Mouse (Mus musculus): ENCODE results near the gene Dhx40. TPM values are rescaled to one million over a fixed set of nuclear protein-coding genes. Genes with fewer than 3 reads are reported as not detected.

Gene Dhx40
- total and polyA plus RNA-seq, 2 experiments from 2014 or later = 18.3 to 28.0 TPM

DNA sequence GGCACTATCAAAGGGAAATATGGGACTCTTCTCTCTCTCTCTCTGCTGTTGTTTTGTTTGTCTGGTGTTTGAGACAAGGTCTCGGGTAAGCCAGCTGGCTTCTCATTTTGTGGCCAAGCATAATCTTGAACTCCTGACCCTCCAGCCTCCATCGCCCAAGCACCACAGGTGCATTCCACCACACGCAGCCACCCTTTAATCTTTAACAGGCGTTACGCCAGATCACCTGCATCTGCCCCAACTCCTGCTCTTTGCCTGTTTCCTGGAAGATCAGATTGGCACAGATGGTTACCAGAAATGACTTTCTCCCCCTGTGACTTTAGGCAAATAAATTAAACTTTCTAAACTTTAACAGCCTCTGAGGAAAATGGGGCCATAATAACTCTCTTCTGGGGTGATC, 36.3 kb upstream of the Dhx40 start:
- WGBS = 84% methylated on average over 5 of the region's 5 CpGs
- Histone ChIP-seq H3K9ac (no peak overlapping the region), H3K36me3 (ENCODE audit: insufficient read depth) (no peaks in the 10 kb centered on the region), H3K27me3 (ENCODE audit: insufficient read depth, low read length) (no peaks in the 10 kb centered on the region), H3K4me3 (ENCODE audit: low read depth, low read length) (no peak overlapping the region), H3K9me3 (ENCODE audit: low read length) (no peaks in the 10 kb centered on the region), H3K4me1 (ENCODE audit: insufficient read depth) (0 out of 2 replicates have a peak, but pooled peaks cover 3% of the 10 kb centered on the region), H3K27ac (ENCODE audit: low read depth, low read length) (no peak overlapping the region), H3K4me2 (ENCODE audit: low read depth) (no peak overlapping the region)
- no peak for DNase-seq
- ATAC-seq = no peak
- no peak for TF ChIP-seq CTCF (IDR thresholded peaks at IDR 0.05; ENCODE audit: low read depth)

DNA sequence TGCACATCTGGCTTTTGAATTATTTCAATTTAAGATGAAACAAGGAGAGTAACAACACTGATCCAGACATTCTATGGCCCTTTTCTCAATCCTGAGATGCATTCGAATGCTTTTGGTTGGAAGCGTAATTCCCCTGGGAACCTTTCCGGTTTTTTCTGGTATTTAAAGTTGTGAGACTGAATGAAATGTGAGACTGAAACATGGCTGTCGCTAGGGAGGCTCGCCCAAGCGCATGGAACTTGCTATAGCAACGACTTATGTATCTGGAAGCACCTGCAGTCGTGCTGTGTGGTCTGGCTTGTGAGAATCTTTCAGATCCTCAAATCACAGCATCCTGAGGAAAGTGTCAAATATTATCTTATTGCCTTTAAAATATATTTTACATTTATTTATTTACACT, 33.7 kb upstream of the Dhx40 start:
- Histone ChIP-seq H3K9me3 (ENCODE audit: low read length) (no peaks in the 10 kb centered on the region), H3K4me3 (ENCODE audit: low read depth, low read length) (no peak overlapping the region), H3K4me2 (ENCODE audit: low read depth) (no peak overlapping the region), H3K36me3 (ENCODE audit: insufficient read depth) (no peaks in the 10 kb centered on the region), H3K4me1 (ENCODE audit: insufficient read depth) (0 out of 2 replicates have a peak, but pooled peaks cover 3% of the 10 kb centered on the region), H3K9ac (no peak overlapping the region), H3K27ac (ENCODE audit: low read depth, low read length) (peak overlapping the region; percentile 17; the same call in 1 of the 2 replicates), H3K27me3 (ENCODE audit: insufficient read depth, low read length) (no peaks in the 10 kb centered on the region)
- DNase-seq (peak; percentile 44), ATAC-seq (no peak)
- 73% methylated on average over 8 of the region's 8 CpGs for WGBS
- TF ChIP-seq CTCF (IDR thresholded peaks at IDR 0.05; ENCODE audit: low read depth) = no peak

DNA sequence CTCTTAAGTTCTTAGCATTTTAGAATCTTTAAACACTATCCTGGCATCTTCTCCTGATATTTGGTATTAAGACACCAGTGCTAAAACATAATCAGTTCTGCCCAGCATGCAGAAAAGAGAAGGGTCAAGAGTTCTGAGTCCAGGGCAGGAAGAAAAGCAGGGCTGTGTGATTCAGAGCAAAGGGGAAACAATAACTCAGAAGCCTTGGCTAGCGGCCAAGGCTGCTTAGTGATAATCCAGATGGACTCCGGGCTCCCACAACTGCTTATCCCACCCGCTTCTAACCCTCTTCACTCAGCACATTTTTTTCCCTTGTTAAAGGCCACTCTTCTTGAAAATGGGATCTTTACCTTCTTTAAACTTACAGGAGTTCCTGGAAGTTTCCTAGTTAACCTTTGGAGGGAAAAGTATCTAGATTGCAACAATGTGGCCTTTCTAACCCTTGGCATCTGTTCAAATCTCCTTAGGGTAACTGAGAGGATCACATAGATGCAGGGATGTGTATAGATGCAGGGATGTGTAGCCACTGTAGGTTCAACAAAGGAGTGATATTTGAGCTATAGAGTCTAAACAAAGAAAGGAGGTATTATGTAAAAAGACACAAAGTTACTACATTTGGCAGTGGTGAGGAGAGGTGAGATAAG, 33.1 kb upstream of the Dhx40 start:
- no peak overlapping the region for H3K9ac ChIP-seq
- H3K9me3 ChIP-seq (ENCODE audit: low read length) = no peaks in the 10 kb centered on the region
- H3K4me3 ChIP-seq (ENCODE audit: low read depth, low read length) = no peak overlapping the region
- H3K4me2 ChIP-seq (ENCODE audit: low read depth) = no peak overlapping the region
- ATAC-seq = no peak
- peak overlapping the region; percentile 54 for H3K27ac ChIP-seq (ENCODE audit: low read depth, low read length)
- 0 out of 2 replicates have a peak, but pooled peaks cover 3% of the 10 kb centered on the region for H3K4me1 ChIP-seq (ENCODE audit: insufficient read depth)
- no peaks in the 10 kb centered on the region for H3K36me3 ChIP-seq (ENCODE audit: insufficient read depth)
- H3K27me3 ChIP-seq (ENCODE audit: insufficient read depth, low read length) = no peaks in the 10 kb centered on the region
- TF ChIP-seq CTCF (IDR thresholded peaks at IDR 0.05; ENCODE audit: low read depth) = no peak
- peak; percentile 35 for DNase-seq
- 2% methylated on average over 3 of the region's 3 CpGs for WGBS

DNA sequence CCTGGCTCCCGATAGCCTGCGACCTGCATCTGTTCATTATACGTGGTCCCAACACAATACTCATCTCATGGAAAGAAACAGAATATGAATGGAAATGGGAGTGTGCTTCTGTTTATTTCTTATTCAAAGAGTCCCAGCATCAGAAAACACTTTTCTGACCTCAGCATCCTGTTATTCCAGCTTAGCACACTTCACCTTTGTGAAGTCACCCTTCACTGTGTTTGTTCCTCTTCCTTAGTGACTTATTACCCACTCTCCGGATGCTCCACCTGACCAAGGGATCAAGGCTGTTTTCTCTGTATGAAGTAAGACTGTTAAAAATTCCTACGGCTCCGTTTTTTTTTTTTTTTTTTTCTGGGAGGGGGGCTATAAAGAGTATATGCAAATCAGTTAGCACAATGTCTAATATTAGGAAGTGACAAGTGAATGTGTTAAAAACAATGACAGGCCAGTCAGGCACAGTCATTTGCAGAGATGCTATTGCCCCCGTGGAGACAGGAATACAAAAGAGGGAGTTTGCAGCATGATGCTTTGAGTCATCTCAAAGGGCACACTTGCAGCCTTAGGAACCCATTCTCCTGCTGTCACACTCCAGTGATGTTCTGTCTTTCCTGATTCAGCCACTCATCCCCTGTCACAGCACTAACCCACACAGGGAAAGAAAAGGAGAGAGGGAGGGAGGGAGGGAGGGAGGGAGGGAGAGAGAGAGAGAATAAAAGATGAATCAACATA, 32.3 kb upstream of the Dhx40 start:
- DNase-seq = no peak

DNA sequence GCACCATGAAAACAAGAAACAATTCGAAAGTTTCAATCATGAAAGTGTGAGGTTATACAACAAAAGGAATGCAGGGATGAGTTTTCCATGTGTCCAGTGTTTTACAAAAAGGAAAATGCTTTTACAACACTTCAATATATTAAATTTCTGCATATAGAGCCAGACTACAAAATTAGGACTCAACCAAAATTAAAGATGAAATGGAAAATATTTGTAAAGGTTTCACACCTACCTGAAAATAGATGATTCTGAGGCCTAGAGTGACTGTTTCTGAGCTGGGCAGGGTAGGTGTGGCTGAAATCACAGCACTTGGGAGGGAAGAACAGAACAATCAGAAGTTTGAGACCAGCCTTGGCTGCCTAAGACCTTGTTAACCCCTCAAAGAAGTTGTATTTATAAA, 31.2 kb upstream of the Dhx40 start:
- 0 out of 2 replicates have a peak, but pooled peaks cover 3% of the 10 kb centered on the region for H3K4me1 ChIP-seq (ENCODE audit: insufficient read depth)
- H3K4me2 ChIP-seq (ENCODE audit: low read depth) = no peak overlapping the region
- DNase-seq (no peak), ATAC-seq (no peak)
- no peaks in the 10 kb centered on the region for H3K27me3 ChIP-seq (ENCODE audit: insufficient read depth, low read length)
- no peaks in the 10 kb centered on the region for H3K36me3 ChIP-seq (ENCODE audit: insufficient read depth)
- H3K9ac ChIP-seq = no peak overlapping the region
- no peak overlapping the region for H3K4me3 ChIP-seq (ENCODE audit: low read depth, low read length)
- no peaks in the 10 kb centered on the region for H3K9me3 ChIP-seq (ENCODE audit: low read length)
- TF ChIP-seq CTCF (IDR thresholded peaks at IDR 0.05; ENCODE audit: low read depth) = no peak
- H3K27ac ChIP-seq (ENCODE audit: low read depth, low read length) = no peak overlapping the region
- WGBS = 91% methylated on average over 1 of the region's 1 CpGs

More for the DNA sequence above, 32.3 kb upstream of the Dhx40 start:
- H3K4me2 ChIP-seq (ENCODE audit: low read depth) = no peak overlapping the region
- H3K9ac ChIP-seq = no peak overlapping the region
- no peaks in the 10 kb centered on the region for H3K27me3 ChIP-seq (ENCODE audit: insufficient read depth, low read length)
- H3K4me1 ChIP-seq (ENCODE audit: insufficient read depth) = 0 out of 2 replicates have a peak, but pooled peaks cover 3% of the 10 kb centered on the region
- ATAC-seq = peak; percentile 62; the same call in 1 of the 2 replicates
- H3K4me3 ChIP-seq (ENCODE audit: low read depth, low read length) = no peak overlapping the region
- no peak for TF ChIP-seq CTCF (IDR thresholded peaks at IDR 0.05; ENCODE audit: low read depth)
- WGBS = 27% methylated on average over 7 of the region's 7 CpGs
- no peaks in the 10 kb centered on the region for H3K36me3 ChIP-seq (ENCODE audit: insufficient read depth)
- H3K9me3 ChIP-seq (ENCODE audit: low read length) = no peaks in the 10 kb centered on the region
- peak overlapping the region; percentile 54; the same call in 1 of the 2 replicates for H3K27ac ChIP-seq (ENCODE audit: low read depth, low read length)

DNA sequence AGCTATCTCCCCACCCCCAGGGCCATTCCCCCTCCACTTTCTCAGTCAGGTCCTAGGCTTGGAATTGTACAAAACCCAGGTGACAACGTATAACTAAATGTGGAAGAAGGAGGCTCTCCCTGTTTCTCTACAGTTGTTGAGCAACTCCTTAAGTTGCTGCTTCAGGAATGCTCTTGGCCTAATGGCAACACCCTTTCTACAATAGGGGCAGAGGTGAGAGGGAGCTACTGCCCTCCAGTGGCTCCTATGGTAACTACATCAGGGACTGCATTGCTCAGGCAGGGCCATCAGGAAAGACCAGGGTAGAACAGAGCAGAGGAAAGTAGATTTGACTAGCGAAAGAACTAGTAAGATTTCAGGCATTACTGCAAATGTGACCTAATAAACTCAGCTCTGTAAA, 28.8 kb upstream of the Dhx40 start:
- peak; percentile 51 for TF ChIP-seq CTCF (IDR thresholded peaks at IDR 0.05; ENCODE audit: low read depth)
- no peak for ATAC-seq
- Histone ChIP-seq H3K4me2 (ENCODE audit: low read depth) (no peak overlapping the region), H3K27ac (ENCODE audit: low read depth, low read length) (no peak overlapping the region), H3K4me3 (ENCODE audit: low read depth, low read length) (no peak overlapping the region), H3K4me1 (ENCODE audit: insufficient read depth) (0 out of 2 replicates have a peak, but pooled peaks cover 3% of the 10 kb centered on the region), H3K9me3 (ENCODE audit: low read length) (no peaks in the 10 kb centered on the region), H3K36me3 (ENCODE audit: insufficient read depth) (no peaks in the 10 kb centered on the region), H3K9ac (no peak overlapping the region), H3K27me3 (ENCODE audit: insufficient read depth, low read length) (no peaks in the 10 kb centered on the region)
- DNase-seq = no peak
- WGBS = 52% methylated on average over 2 of the region's 2 CpGs

Data from forebrain, postnatal 0 days (tissue).